Mouse (Mus musculus) gonadal fat pad, adult 2 months (tissue): ENCODE measurements at regions not wholly inside any gene's neighbourhood (a gene's known extent, or its start where the extent isn't known, plus 50 kb on each side); places are given as distances from the start of the nearest gene placed in this dataset.

Source experiments
- DNase-seq: peaks from one replicate; pipeline ENCODE4 v3.0.0-alpha.2; 2012; ENCODE audit warnings: low read depth

GRCm38 (mm10) chr13:101505054-101505453 lies 263.0 kb downstream of the Pik3r1 start:
- DNase-seq = no peak

- no peak for DNase-seq
Measured at GRCm38 (mm10) chr13:101504241-101504640, 263.8 kb downstream of the Pik3r1 start.

GRCm38 (mm10) chr13:101501845-101502284 lies 266.2 kb downstream of the Pik3r1 start:
- DNase-seq = no peak

GRCm38 (mm10) chr13:101501061-101501460 lies 267.0 kb downstream of the Pik3r1 start:
- DNase-seq = no peak

- no peak for DNase-seq
Measured at GRCm38 (mm10) chr13:101491835-101492234, 276.2 kb downstream of the Pik3r1 start.

GRCm38 (mm10) chr13:101490961-101491360 lies 277.1 kb downstream of the Pik3r1 start:
- no peak for DNase-seq

- no peak for DNase-seq
Measured at GRCm38 (mm10) chr13:101487621-101488020, 280.4 kb downstream of the Pik3r1 start.

- no peak for DNase-seq
Measured at GRCm38 (mm10) chr13:101485823-101486222, 282.2 kb downstream of the Pik3r1 start.

GRCm38 (mm10) chr13:101483816-101484215 lies 284.2 kb downstream of the Pik3r1 start:
- no peak for DNase-seq

- no peak for DNase-seq
Measured at GRCm38 (mm10) chr13:101481551-101482184, 286.3 kb downstream of the Pik3r1 start.

- peak; percentile 38 for DNase-seq
Measured at GRCm38 (mm10) chr13:101479297-101479652, 288.7 kb downstream of the Pik3r1 start.

- DNase-seq = no peak
Measured at GRCm38 (mm10) chr13:101478608-101479296, 289.3 kb downstream of the Pik3r1 start.

- no peak for DNase-seq
Measured at GRCm38 (mm10) chr13:101473349-101473748, 294.7 kb downstream of the Pik3r1 start.

- DNase-seq = no peak
Measured at GRCm38 (mm10) chr13:101470560-101471247, 297.3 kb downstream of the Pik3r1 start.

- no peak for DNase-seq
Measured at GRCm38 (mm10) chr13:101465748-101466127, 302.3 kb downstream of the Pik3r1 start.

GRCm38 (mm10) chr13:101464928-101465747 lies 302.9 kb downstream of the Pik3r1 start:
- DNase-seq = no peak

- DNase-seq = no peak
Measured at GRCm38 (mm10) chr13:101456926-101457325, 311.1 kb downstream of the Pik3r1 start.

GRCm38 (mm10) chr13:101454276-101454675 lies 313.7 kb downstream of the Pik3r1 start:
- no peak for DNase-seq

GRCm38 (mm10) chr13:101450501-101450900 lies 317.5 kb downstream of the Pik3r1 start:
- DNase-seq = no peak

- no peak for DNase-seq
Measured at GRCm38 (mm10) chr13:101439517-101439916, 328.5 kb downstream of the Pik3r1 start.

- no peak for DNase-seq
Measured at GRCm38 (mm10) chr13:101439041-101439440, 329.0 kb downstream of the Pik3r1 start.

- DNase-seq = no peak
Measured at GRCm38 (mm10) chr13:101433162-101433561, 334.9 kb downstream of the Pik3r1 start.
